Mouse (Mus musculus): ENCODE measurements at regions not wholly inside any gene's neighbourhood (a gene's known extent, or its start where the extent isn't known, plus 50 kb on each side); places are given as distances from the start of the nearest gene placed in this dataset.

- Histone ChIP-seq H3K4me3 (no peak overlapping the region), H3K36me3 (no peaks in the 10 kb centered on the region), H3K9me3 (no peaks in the 10 kb centered on the region), H3K27ac (no peak overlapping the region), H3K27me3 (no peaks in the 10 kb centered on the region), H3K9ac (no peak overlapping the region), H3K4me2 (no peak overlapping the region), H3K4me1 (no peaks in the 10 kb centered on the region)
- no peak for ATAC-seq (ENCODE audit: borderline replicate concordance, extremely low read depth, low FRiP score, low TSS enrichment)
- 52% methylated on average over 4 of the region's 4 CpGs for WGBS
Measured at GRCm38 (mm10) chr19:60029720-60030119, 86.3 kb upstream of the Rab11fip2 start.

DNA sequence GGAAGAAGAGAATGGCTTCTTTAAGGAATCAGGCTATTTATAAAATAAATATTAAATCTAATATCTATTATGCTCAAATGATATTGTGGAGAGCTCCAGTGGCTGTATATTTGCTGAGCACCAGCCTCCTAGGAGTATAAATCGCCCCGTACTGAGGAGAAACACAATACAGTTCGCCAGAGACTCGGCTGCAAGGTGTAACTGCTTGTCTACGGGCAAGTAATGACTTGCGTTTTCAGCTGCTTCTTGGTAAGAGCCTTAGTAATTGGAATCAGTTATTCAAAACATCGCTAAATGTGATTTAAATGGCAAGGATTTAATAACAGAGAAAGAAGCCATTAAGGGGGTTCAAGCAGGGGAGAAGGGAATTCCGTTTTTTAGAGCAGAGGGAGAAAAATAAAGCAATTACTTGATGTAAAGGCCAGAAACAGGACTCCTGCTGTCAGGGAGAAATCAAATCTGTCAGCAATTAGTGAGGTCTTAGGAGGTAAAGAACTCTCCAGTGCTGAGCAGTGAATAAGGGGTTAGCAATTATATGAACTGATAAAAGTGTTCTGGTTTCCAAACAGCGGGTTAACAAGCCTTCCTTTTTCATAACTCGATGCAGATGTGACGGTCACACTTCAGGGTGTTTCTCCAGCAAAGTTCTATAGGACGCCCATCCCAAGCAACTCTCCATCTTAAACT lies 72.3 kb upstream of the Rab11fip2 start:
- Histone ChIP-seq H3K9me3 (no peaks in the 10 kb centered on the region), H3K27me3 (no peaks in the 10 kb centered on the region), H3K36me3 (no peaks in the 10 kb centered on the region), H3K9ac (no peak overlapping the region), H3K27ac (no peak overlapping the region), H3K4me3 (no peak overlapping the region), H3K4me2 (no peak overlapping the region), H3K4me1 (no peaks in the 10 kb centered on the region)
- no peak for ATAC-seq (ENCODE audit: borderline replicate concordance, extremely low read depth, low FRiP score, low TSS enrichment)
- 65% methylated on average over 12 of the region's 12 CpGs for WGBS

- Histone ChIP-seq H3K27me3 (no peaks in the 10 kb centered on the region), H3K36me3 (no peaks in the 10 kb centered on the region), H3K27ac (no peak overlapping the region), H3K4me2 (no peak overlapping the region), H3K4me3 (no peak overlapping the region), H3K9ac (no peak overlapping the region), H3K4me1 (no peaks in the 10 kb centered on the region), H3K9me3 (no peaks in the 10 kb centered on the region)
- WGBS, result 74% methylated on average over 1 of the region's 1 CpGs
- ATAC-seq (ENCODE audit: borderline replicate concordance, extremely low read depth, low FRiP score, low TSS enrichment), result no peak
Measured at GRCm38 (mm10) chr19:59995557-59995956, 52.1 kb upstream of the Rab11fip2 start.
